Mouse (Mus musculus) CH12.LX (cell line): ENCODE measurements around the gene Prrc2b. TPM values are rescaled to one million over a fixed set of nuclear protein-coding genes. Genes with fewer than 3 reads are reported as not detected.

Experiments used
- DNase-seq: peaks from one replicate; pipeline ENCODE4 v3.0.0-alpha.2; 2013; ENCODE audit errors: extremely low read depth
- H3K27ac ChIP-seq: 2 replicates; pipeline ENCODE4 v1.5.1; 2012; ENCODE audit warnings: low read depth, mild to moderate bottlenecking, control low read depth, moderate library complexity; ENCODE audit not compliant: insufficient read depth
- H3K27me3 ChIP-seq: replicated peaks from 2 replicates; pipeline ENCODE3; 2012; ENCODE audit warnings: inconsistent platforms
- H3K36me3 ChIP-seq, 2 experiments: replicated peaks in 1 of 2; 2 replicates each; pipeline versions ENCODE3 to v1.6.1; 2012; ENCODE audit warnings: inconsistent platforms in 1 of 2, low read length in 1 of 2, mild to moderate bottlenecking in 1 of 2, mixed read lengths in 1 of 2, moderate library complexity in 1 of 2; ENCODE audit not compliant: control insufficient read depth in 1 of 2, insufficient read depth in 1 of 2
- H3K4me1 ChIP-seq, 2 experiments: 2 replicates each; pipeline ENCODE4 v1.6.1; 2012; ENCODE audit warnings: inconsistent platforms in 1 of 2, moderate library complexity in 1 of 2; ENCODE audit not compliant: insufficient read depth in 2 of 2, control insufficient read depth in 1 of 2
- H3K4me2 ChIP-seq: 2 replicates; pipeline ENCODE4 v1.6.1; 2012; ENCODE audit warnings: low read depth, mild to moderate bottlenecking, control low read depth; ENCODE audit not compliant: poor library complexity, insufficient read depth, severe bottlenecking
- H3K4me3 ChIP-seq, 3 experiments: fragments of 150-350 bp in 1 of 3; sonication (generic) in 1 of 3; replicated peaks in 1 of 3; 2 replicates each; pipeline versions ENCODE3 to v1.5.1; 2011 to 2012; ENCODE audit warnings: low read depth in 2 of 3, low read length in 2 of 3, mild to moderate bottlenecking in 2 of 3, moderate library complexity in 2 of 3, control low read depth in 1 of 3, improper control_type of control experiment in 1 of 3, inconsistent platforms in 1 of 3, mixed read lengths in 1 of 3; ENCODE audit not compliant: poor library complexity in 1 of 3
- H3K79me2 ChIP-seq: replicated peaks from 2 replicates; pipeline ENCODE4 v1.6.1; 2012; ENCODE audit warnings: mild to moderate bottlenecking, moderate library complexity; ENCODE audit not compliant: control insufficient read depth, poor library complexity, insufficient read depth, severe bottlenecking; ENCODE audit errors: extremely low read depth
- H3K9ac ChIP-seq: 2 replicates; pipeline ENCODE4 v1.6.1; 2012; ENCODE audit warnings: low read depth, mild to moderate bottlenecking, control low read depth, moderate library complexity; ENCODE audit not compliant: insufficient read depth
- H3K9me3 ChIP-seq: replicated peaks from 2 replicates; pipeline ENCODE3; 2012; ENCODE audit warnings: low read length, inconsistent platforms, mixed read lengths
- BHLHE40 ChIP-seq: IDR thresholded peaks from 2 replicates; pipeline ENCODE4 v1.6.1; 2011; ENCODE audit warnings: mild to moderate bottlenecking, low read depth, low read length, improper control_type of control experiment
- CTCF ChIP-seq, 2 experiments: IDR thresholded peaks in 1 of 2; conservative IDR thresholded peaks in 1 of 2; 2 replicates each; pipeline ENCODE4 v1.5.1; 2011 to 2012; ENCODE audit warnings: low read depth in 2 of 2, low read length in 2 of 2, improper control_type of control experiment in 1 of 2, inconsistent platforms in 1 of 2, mild to moderate bottlenecking in 1 of 2, moderate library complexity in 1 of 2
- E2F4 ChIP-seq: IDR thresholded peaks from 2 replicates; pipeline ENCODE4 v1.6.1; 2011; ENCODE audit warnings: low read depth, low read length, improper control_type of control experiment; ENCODE audit not compliant: insufficient replicate concordance
- EP300 ChIP-seq: IDR thresholded peaks from 2 replicates; pipeline ENCODE4 v1.6.1; 2011; ENCODE audit warnings: low read length, improper control_type of control experiment
- HCFC1 ChIP-seq: IDR thresholded peaks from 2 replicates; pipeline ENCODE4 v1.6.1; 2012; ENCODE audit warnings: low read depth, mild to moderate bottlenecking, inconsistent platforms, low read length, improper control_type of control experiment
- IRF4 ChIP-seq: IDR thresholded peaks from 2 replicates; pipeline ENCODE4 v1.6.1; 2014; ENCODE audit warnings: low read depth, mild to moderate bottlenecking, inconsistent platforms, low read length, improper control_type of control experiment
- KAT2A ChIP-seq: IDR thresholded peaks from 2 replicates; pipeline ENCODE4 v1.6.1; 2012; ENCODE audit warnings: low read length, improper control_type of control experiment, inconsistent platforms; ENCODE audit not compliant: insufficient replicate concordance
- MAFK ChIP-seq: IDR thresholded peaks from 2 replicates; pipeline ENCODE4 v1.6.1; 2011; ENCODE audit warnings: low read length, improper control_type of control experiment; ENCODE audit not compliant: insufficient replicate concordance
- MAZ ChIP-seq: IDR thresholded peaks from 2 replicates; pipeline ENCODE4 v1.6.1; 2012; ENCODE audit warnings: low read depth, mild to moderate bottlenecking, inconsistent platforms, low read length, improper control_type of control experiment, moderate library complexity
- MEF2A ChIP-seq: IDR thresholded peaks from 2 replicates; pipeline ENCODE4 v1.6.1; 2014; ENCODE audit warnings: low read depth, mild to moderate bottlenecking, inconsistent platforms, low read length, improper control_type of control experiment, borderline replicate concordance
- MXI1 ChIP-seq: IDR thresholded peaks from 2 replicates; pipeline ENCODE4 v1.6.1; 2011; ENCODE audit warnings: mild to moderate bottlenecking, low read depth, low read length, improper control_type of control experiment
- RAD21 ChIP-seq: IDR thresholded peaks from 2 replicates; pipeline ENCODE4 v1.6.1; 2011; ENCODE audit warnings: low read depth, mild to moderate bottlenecking, low read length, improper control_type of control experiment, moderate library complexity
- RCOR1 ChIP-seq: conservative IDR thresholded peaks from 2 replicates; pipeline ENCODE4 v1.6.1; 2012; ENCODE audit warnings: low read depth, mild to moderate bottlenecking, inconsistent platforms, low read length, improper control_type of control experiment
- SIN3A ChIP-seq: IDR thresholded peaks from 2 replicates; pipeline ENCODE4 v1.6.1; 2012; ENCODE audit warnings: low read length, improper control_type of control experiment, inconsistent platforms
- TCF12 ChIP-seq: IDR thresholded peaks from 2 replicates; pipeline ENCODE4 v1.6.1; 2014; ENCODE audit warnings: low read depth, mild to moderate bottlenecking, inconsistent platforms, low read length, improper control_type of control experiment
- USF1 ChIP-seq: IDR thresholded peaks from 2 replicates; pipeline ENCODE4 v1.6.1; 2014; ENCODE audit warnings: low read depth, mild to moderate bottlenecking, inconsistent platforms, low read length, improper control_type of control experiment
- ZKSCAN1 ChIP-seq: IDR thresholded peaks from 2 replicates; pipeline ENCODE4 v1.6.1; 2012; ENCODE audit warnings: low read depth, inconsistent platforms, low read length, improper control_type of control experiment, borderline replicate concordance
- ZMIZ1 ChIP-seq: IDR thresholded peaks from 2 replicates; pipeline ENCODE4 v1.6.1; 2012; ENCODE audit warnings: low read depth, mild to moderate bottlenecking, inconsistent platforms, low read length, improper control_type of control experiment
- dilution Hi-C: fragments of 300-500 bp; cut with MboI; formaldehyde crosslinking; loops from 2 replicates; pipeline ENCODE4 v1.14.3; 2020; ENCODE audit warnings: low sequenced_read_pairs; ENCODE audit not compliant: extremely low pct_unique_long_range_greater_than_20kb, extremely low pct_ligation_motif_present
- in situ Hi-C: fragments of 300-500 bp; cut with MboI; formaldehyde crosslinking; loops from 3 replicates; pipeline ENCODE4 v1.14.3; 2019; ENCODE audit warnings: low sequenced_read_pairs, low pct_ligation_motif_present, low pct_unique_long_range_greater_than_20kb, mixed read lengths
- polyA plus RNA-seq: library from polyadenylated mRNA; unstranded; fragments of >175 nt; gene quantifications from 2 replicates; pipeline ENCODE4 v1.2.1, GENCODE M21; 2012; ENCODE audit warnings: low read depth; ENCODE audit not compliant: insufficient read length
- total RNA-seq, 2 experiments: library from RNA; depleted of rRNA; stranded (reverse); fragments of 300-350 nt in 1 of 2; fragments of >200 nt in 1 of 2; gene quantifications; 2 replicates each; pipeline ENCODE4 v1.2.3; 2012 to 2014

The Prrc2b gene
- total and polyA plus RNA-seq, 3 experiments: 7.6 to 59.9 (median 42.2) TPM

DNA sequence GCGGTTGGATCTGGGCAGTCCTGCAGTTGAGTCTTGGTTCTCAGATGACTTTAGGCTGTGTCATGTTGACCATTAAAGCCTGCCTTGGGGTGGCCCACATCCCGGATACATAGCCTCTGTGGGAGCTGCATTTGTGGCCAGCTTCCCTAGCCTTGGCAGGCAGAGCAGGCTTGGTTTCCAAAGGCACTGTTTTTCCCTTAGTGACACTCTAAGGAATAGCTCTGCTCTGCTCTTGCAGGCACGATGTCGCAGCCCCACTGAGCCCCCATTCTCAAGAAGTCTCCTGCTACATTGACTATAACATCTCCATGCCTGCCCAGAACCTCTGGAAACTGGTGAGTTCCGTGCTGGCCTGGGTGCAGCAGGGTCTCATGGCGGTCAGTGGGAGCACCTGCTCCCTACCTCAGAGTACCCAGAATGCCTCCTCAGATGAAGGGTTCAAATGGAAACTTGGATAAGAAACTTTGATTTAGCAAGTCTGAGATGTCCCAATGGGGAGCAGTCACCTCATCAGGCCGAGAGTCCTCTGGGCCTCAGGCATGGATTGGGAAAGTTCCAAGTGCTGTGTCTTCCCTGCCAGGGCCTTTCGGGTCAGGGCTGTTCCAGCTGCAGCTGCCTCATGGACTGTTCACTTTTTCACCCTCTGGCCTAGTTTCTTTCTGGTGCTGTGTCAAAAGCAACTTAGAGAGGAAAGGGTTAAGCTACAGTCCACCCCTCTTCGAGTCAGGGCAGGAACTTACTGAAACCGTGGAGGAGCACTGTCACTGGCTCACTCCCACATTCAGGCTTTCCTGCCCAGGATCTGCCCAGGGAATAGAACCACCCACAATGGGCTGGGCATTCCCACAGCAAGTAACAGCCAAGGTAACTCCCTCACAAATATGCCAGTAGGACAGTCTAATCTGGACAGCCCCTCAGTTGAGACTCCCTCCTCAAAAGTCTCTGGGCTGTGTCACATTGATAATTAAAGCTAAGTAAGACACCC, 97.8 kb downstream of the Prrc2b start:
- in situ Hi-C loops (no loop called here), dilution Hi-C loops (no loop called here)
- no peak overlapping the region for H3K9ac ChIP-seq
- no peaks in the 10 kb centered on the region for H3K27me3 ChIP-seq
- H3K4me3 ChIP-seq: no peak overlapping the region
- no peaks in the 10 kb centered on the region for H3K9me3 ChIP-seq
- DNase-seq: no peak
- H3K4me1 ChIP-seq: no peaks in the 10 kb centered on the region
- no peaks in the 10 kb centered on the region for H3K79me2 ChIP-seq
- TF ChIP-seq IRF4: no peak
- TF ChIP-seq MAFK: no peak
- no peak for TF ChIP-seq MXI1
- no peak for TF ChIP-seq SIN3A
- TF ChIP-seq USF1: no peak
- no peak for TF ChIP-seq ZMIZ1
- no peak overlapping the region for H3K27ac ChIP-seq
- no peak overlapping the region for H3K4me2 ChIP-seq
- peaks cover 73 to 96% of the 10 kb centered on the region in 2 experiments for H3K36me3 ChIP-seq

DNA sequence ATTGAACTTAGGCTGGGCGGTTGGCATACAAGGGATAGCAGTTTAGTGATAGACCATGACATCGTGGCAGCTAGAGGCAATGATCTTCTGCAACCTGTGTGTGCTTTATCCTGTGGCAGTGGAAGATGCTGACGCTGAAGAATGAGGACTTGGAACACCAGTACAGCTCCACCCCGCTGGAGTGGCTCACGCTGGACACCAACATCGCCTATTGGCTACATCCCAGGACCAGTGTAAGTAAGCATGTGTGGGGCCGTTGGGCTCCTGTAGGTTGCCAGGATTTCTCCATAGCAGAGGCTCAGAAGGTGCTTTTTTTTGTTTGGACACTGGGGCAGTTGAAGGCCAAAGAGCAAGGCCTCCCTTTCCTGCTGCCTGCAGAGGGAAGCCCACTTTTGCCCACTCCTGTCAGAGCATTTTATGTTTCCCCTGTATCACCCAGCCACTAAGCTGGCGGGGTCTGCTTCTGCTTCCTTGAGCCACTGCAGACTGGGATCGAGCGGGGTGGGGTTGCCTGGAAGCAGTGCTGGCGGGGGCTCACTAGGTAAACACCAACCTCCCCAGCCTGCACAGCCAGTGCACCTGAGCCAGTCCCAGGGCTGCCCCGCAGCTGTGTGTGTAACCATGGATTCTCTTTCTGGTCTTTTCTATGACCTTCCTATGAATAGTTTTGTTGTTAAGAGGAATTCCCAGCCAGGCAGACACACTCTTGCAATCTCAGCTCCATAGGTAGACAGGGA, 101.1 kb downstream of the Prrc2b start:
- in situ Hi-C loops (no loop called here), dilution Hi-C loops (no loop called here)
- Histone ChIP-seq H3K4me1 (no peaks in the 10 kb centered on the region), H3K79me2 (no peaks in the 10 kb centered on the region), H3K9me3 (no peaks in the 10 kb centered on the region), H3K9ac (no peak overlapping the region), H3K36me3 (peaks cover 84 to 89% of the 10 kb centered on the region in 2 experiments), H3K27me3 (no peaks in the 10 kb centered on the region), H3K4me2 (no peak overlapping the region), H3K4me3 (no peak overlapping the region), H3K27ac (no peak overlapping the region)
- DNase-seq: no peak
- TF ChIP-seq MAZ (no peak), MEF2A (no peak), ZKSCAN1 (no peak), HCFC1 (no peak), RCOR1 (no peak), EP300 (no peak), RAD21 (no peak), BHLHE40 (no peak), E2F4 (no peak), MXI1 (no peak), KAT2A (no peak), CTCF (conservative IDR thresholded peaks at IDR 0.05 in 1 of 2, IDR thresholded peaks at IDR 0.05 in 1 of 2; ENCODE audit: low read depth in 2 of 2, low read length in 2 of 2) (no peak), SIN3A (no peak), TCF12 (no peak), IRF4 (no peak)
